Mouse (Mus musculus): ENCODE measurements at regions not wholly inside any gene's neighbourhood (a gene's known extent, or its start where the extent isn't known, plus 50 kb on each side); places are given as distances from the start of the nearest gene placed in this dataset.

GRCm38 (mm10) chr2:21129621-21130020, 75.5 kb downstream of the Enkur start:
- no peak overlapping the region for H3K9ac ChIP-seq (ENCODE audit: low read depth, low read length)
- no peaks in the 10 kb centered on the region for H3K36me3 ChIP-seq (ENCODE audit: control insufficient read depth, insufficient read depth, low read length)
- H3K4me2 ChIP-seq: no peak overlapping the region
- DNase-seq (ENCODE audit: low spot score) (no peak), ATAC-seq (replicated peaks; ENCODE audit: low FRiP score) (no peak)
- WGBS: 76% methylated on average over 7 of the region's 7 CpGs
- no peak overlapping the region for H3K27ac ChIP-seq (ENCODE audit: low read depth, low read length)
- no peak overlapping the region for H3K4me3 ChIP-seq (ENCODE audit: low read depth, low read length)
- no peaks in the 10 kb centered on the region for H3K4me1 ChIP-seq (replicated peaks; ENCODE audit: control insufficient read depth, insufficient read depth, low read length)
- H3K9me3 ChIP-seq (ENCODE audit: control insufficient read depth, low read length): no peaks in the 10 kb centered on the region
- H3K27me3 ChIP-seq (replicated peaks; ENCODE audit: control insufficient read depth, insufficient read depth, low read length): no peaks in the 10 kb centered on the region

GRCm38 (mm10) chr2:21126531-21126930, 78.6 kb downstream of the Enkur start:
- H3K4me1 ChIP-seq (replicated peaks; ENCODE audit: control insufficient read depth, insufficient read depth, low read length): no peaks in the 10 kb centered on the region
- H3K4me2 ChIP-seq: no peak overlapping the region
- H3K4me3 ChIP-seq (ENCODE audit: low read depth, low read length): no peak overlapping the region
- H3K27ac ChIP-seq (ENCODE audit: low read depth, low read length): no peak overlapping the region
- H3K9ac ChIP-seq (ENCODE audit: low read depth, low read length): no peak overlapping the region
- 54% methylated on average over 1 of the region's 1 CpGs for WGBS
- no peaks in the 10 kb centered on the region for H3K27me3 ChIP-seq (replicated peaks; ENCODE audit: control insufficient read depth, insufficient read depth, low read length)
- no peak for DNase-seq (ENCODE audit: low spot score)
- no peaks in the 10 kb centered on the region for H3K9me3 ChIP-seq (ENCODE audit: control insufficient read depth, low read length)
- no peak for ATAC-seq (replicated peaks; ENCODE audit: low FRiP score)
- H3K36me3 ChIP-seq (ENCODE audit: control insufficient read depth, insufficient read depth, low read length): no peaks in the 10 kb centered on the region

- 83% methylated on average over 3 of the region's 3 CpGs for WGBS
- no peaks in the 10 kb centered on the region for H3K27me3 ChIP-seq (replicated peaks; ENCODE audit: control insufficient read depth, insufficient read depth, low read length)
- H3K4me1 ChIP-seq (replicated peaks; ENCODE audit: control insufficient read depth, insufficient read depth, low read length): no peaks in the 10 kb centered on the region
- no peaks in the 10 kb centered on the region for H3K9me3 ChIP-seq (ENCODE audit: control insufficient read depth, low read length)
- no peaks in the 10 kb centered on the region for H3K36me3 ChIP-seq (ENCODE audit: control insufficient read depth, insufficient read depth, low read length)
- no peak for ATAC-seq (replicated peaks; ENCODE audit: low FRiP score)
- H3K4me3 ChIP-seq (ENCODE audit: low read depth, low read length): no peak overlapping the region
- no peak for DNase-seq (ENCODE audit: low spot score)
- H3K4me2 ChIP-seq: no peak overlapping the region
- no peak overlapping the region for H3K9ac ChIP-seq (ENCODE audit: low read depth, low read length)
- no peak overlapping the region for H3K27ac ChIP-seq (ENCODE audit: low read depth, low read length)
Measured at GRCm38 (mm10) chr2:21122421-21122820, 82.7 kb downstream of the Enkur start.

GRCm38 (mm10) chr2:21121663-21122062, 83.5 kb downstream of the Enkur start:
- Histone ChIP-seq H3K27me3 (replicated peaks; ENCODE audit: control insufficient read depth, insufficient read depth, low read length) (no peaks in the 10 kb centered on the region), H3K9ac (ENCODE audit: low read depth, low read length) (no peak overlapping the region), H3K9me3 (ENCODE audit: control insufficient read depth, low read length) (no peaks in the 10 kb centered on the region), H3K27ac (ENCODE audit: low read depth, low read length) (no peak overlapping the region), H3K36me3 (ENCODE audit: control insufficient read depth, insufficient read depth, low read length) (no peaks in the 10 kb centered on the region), H3K4me3 (ENCODE audit: low read depth, low read length) (no peak overlapping the region), H3K4me1 (replicated peaks; ENCODE audit: control insufficient read depth, insufficient read depth, low read length) (no peaks in the 10 kb centered on the region), H3K4me2 (no peak overlapping the region)
- 71% methylated on average over 1 of the region's 1 CpGs for WGBS
- DNase-seq (ENCODE audit: low spot score) (no peak), ATAC-seq (replicated peaks; ENCODE audit: low FRiP score) (no peak)

GRCm38 (mm10) chr2:21116817-21117216, 88.3 kb downstream of the Enkur start:
- Histone ChIP-seq H3K9ac (ENCODE audit: low read depth, low read length) (no peak overlapping the region), H3K27ac (ENCODE audit: low read depth, low read length) (no peak overlapping the region), H3K4me3 (ENCODE audit: low read depth, low read length) (no peak overlapping the region), H3K4me1 (replicated peaks; ENCODE audit: control insufficient read depth, insufficient read depth, low read length) (no peaks in the 10 kb centered on the region), H3K36me3 (ENCODE audit: control insufficient read depth, insufficient read depth, low read length) (no peaks in the 10 kb centered on the region), H3K27me3 (replicated peaks; ENCODE audit: control insufficient read depth, insufficient read depth, low read length) (no peaks in the 10 kb centered on the region), H3K4me2 (no peak overlapping the region), H3K9me3 (ENCODE audit: control insufficient read depth, low read length) (no peaks in the 10 kb centered on the region)
- WGBS: 79% methylated on average over 5 of the region's 5 CpGs
- DNase-seq (ENCODE audit: low spot score) (no peak), ATAC-seq (replicated peaks; ENCODE audit: low FRiP score) (no peak)

- no peak overlapping the region for H3K9ac ChIP-seq (ENCODE audit: low read depth, low read length)
- no peak overlapping the region for H3K27ac ChIP-seq (ENCODE audit: low read depth, low read length)
- no peak overlapping the region for H3K4me2 ChIP-seq
- H3K4me1 ChIP-seq (replicated peaks; ENCODE audit: control insufficient read depth, insufficient read depth, low read length): no peaks in the 10 kb centered on the region
- H3K27me3 ChIP-seq (replicated peaks; ENCODE audit: control insufficient read depth, insufficient read depth, low read length): no peaks in the 10 kb centered on the region
- H3K4me3 ChIP-seq (ENCODE audit: low read depth, low read length): no peak overlapping the region
- no peak for DNase-seq (ENCODE audit: low spot score)
- no peaks in the 10 kb centered on the region for H3K9me3 ChIP-seq (ENCODE audit: control insufficient read depth, low read length)
- 45% methylated on average over 1 of the region's 1 CpGs for WGBS
- H3K36me3 ChIP-seq (ENCODE audit: control insufficient read depth, insufficient read depth, low read length): no peaks in the 10 kb centered on the region
- no peak for ATAC-seq (replicated peaks; ENCODE audit: low FRiP score)
Measured at GRCm38 (mm10) chr2:21111527-21111926, 93.6 kb downstream of the Enkur start.

- no peak for DNase-seq (ENCODE audit: low spot score)
- H3K4me2 ChIP-seq: no peak overlapping the region
- ATAC-seq (replicated peaks; ENCODE audit: low FRiP score): no peak
- H3K27me3 ChIP-seq (replicated peaks; ENCODE audit: control insufficient read depth, insufficient read depth, low read length): no peaks in the 10 kb centered on the region
- 84% methylated on average over 6 of the region's 6 CpGs for WGBS
- H3K27ac ChIP-seq (ENCODE audit: low read depth, low read length): no peak overlapping the region
- no peaks in the 10 kb centered on the region for H3K4me1 ChIP-seq (replicated peaks; ENCODE audit: control insufficient read depth, insufficient read depth, low read length)
- no peaks in the 10 kb centered on the region for H3K9me3 ChIP-seq (ENCODE audit: control insufficient read depth, low read length)
- H3K4me3 ChIP-seq (ENCODE audit: low read depth, low read length): no peak overlapping the region
- no peak overlapping the region for H3K9ac ChIP-seq (ENCODE audit: low read depth, low read length)
- H3K36me3 ChIP-seq (ENCODE audit: control insufficient read depth, insufficient read depth, low read length): no peaks in the 10 kb centered on the region
Measured at GRCm38 (mm10) chr2:21100248-21100808, 104.8 kb downstream of the Enkur start.

- WGBS: 71% methylated on average over 4 of the region's 4 CpGs
- ATAC-seq (replicated peaks; ENCODE audit: low FRiP score) (no peak), DNase-seq (ENCODE audit: low spot score) (no peak)
- H3K9ac ChIP-seq (ENCODE audit: low read depth, low read length): no peak overlapping the region
- no peaks in the 10 kb centered on the region for H3K36me3 ChIP-seq (ENCODE audit: control insufficient read depth, insufficient read depth, low read length)
- no peaks in the 10 kb centered on the region for H3K9me3 ChIP-seq (ENCODE audit: control insufficient read depth, low read length)
- H3K4me3 ChIP-seq (ENCODE audit: low read depth, low read length): no peak overlapping the region
- H3K4me2 ChIP-seq: no peak overlapping the region
- H3K27ac ChIP-seq (ENCODE audit: low read depth, low read length): no peak overlapping the region
- H3K4me1 ChIP-seq (replicated peaks; ENCODE audit: control insufficient read depth, insufficient read depth, low read length): no peaks in the 10 kb centered on the region
- no peaks in the 10 kb centered on the region for H3K27me3 ChIP-seq (replicated peaks; ENCODE audit: control insufficient read depth, insufficient read depth, low read length)
Measured at GRCm38 (mm10) chr2:21091058-21091971, 113.8 kb downstream of the Enkur start.

- Histone ChIP-seq H3K9me3 (ENCODE audit: control insufficient read depth, low read length) (no peaks in the 10 kb centered on the region), H3K9ac (ENCODE audit: low read depth, low read length) (no peak overlapping the region), H3K4me1 (replicated peaks; ENCODE audit: control insufficient read depth, insufficient read depth, low read length) (no peaks in the 10 kb centered on the region), H3K4me2 (no peak overlapping the region), H3K27ac (ENCODE audit: low read depth, low read length) (no peak overlapping the region), H3K36me3 (ENCODE audit: control insufficient read depth, insufficient read depth, low read length) (no peaks in the 10 kb centered on the region), H3K4me3 (ENCODE audit: low read depth, low read length) (no peak overlapping the region), H3K27me3 (replicated peaks; ENCODE audit: control insufficient read depth, insufficient read depth, low read length) (no peaks in the 10 kb centered on the region)
- DNase-seq (ENCODE audit: low spot score): no peak
- 0 out of 2 replicates have a peak, but pooled peaks have one; percentile 41 for ATAC-seq (replicated peaks; ENCODE audit: low FRiP score)
- 38% methylated on average over 5 of the region's 5 CpGs for WGBS
Measured at GRCm38 (mm10) chr2:21085517-21085916, 116.8 kb upstream of the Arhgap21 start.

Measured in liver, embryonic 11.5 days (tissue).